Mouse (Mus musculus): ENCODE results near the gene Tkt. TPM values are rescaled to one million over a fixed set of nuclear protein-coding genes. Genes with fewer than 3 reads are reported as not detected.
"Not testable (repeated sequence)": the region's sequence is repeated elsewhere in the genome, so short reads cannot be mapped to it uniquely, and the experiment has no call there.

Tkt gene
- polyA plus RNA-seq, 1 experiment from 2014 or later = 132 TPM

DNA sequence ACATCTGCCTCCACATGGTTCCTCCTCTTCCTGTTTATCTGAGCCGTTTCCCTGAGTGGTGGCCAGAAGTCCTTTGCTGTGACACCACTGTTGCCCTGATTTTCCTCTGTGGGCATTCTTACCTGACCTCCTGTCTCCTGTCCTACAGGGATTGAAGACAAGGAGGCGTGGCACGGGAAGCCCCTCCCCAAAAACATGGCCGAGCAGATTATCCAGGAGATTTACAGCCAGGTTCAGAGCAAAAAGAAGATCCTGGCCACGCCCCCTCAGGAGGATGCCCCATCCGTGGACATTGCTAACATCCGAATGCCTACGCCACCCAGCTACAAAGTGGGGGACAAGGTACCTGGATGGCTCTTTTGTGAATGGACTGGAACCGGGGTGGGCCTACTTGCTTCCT lies 19.9 kb downstream of the Tkt start:
- H3K4me1 ChIP-seq (ENCODE audit: insufficient read depth, low read depth, low read length) = no peaks in the 10 kb centered on the region
- no peak overlapping the region for H3K4me3 ChIP-seq (ENCODE audit: low read depth, low read length)
- H3K9me3 ChIP-seq (ENCODE audit: low read length) = no peaks in the 10 kb centered on the region
- H3K27me3 ChIP-seq (replicated peaks; ENCODE audit: insufficient read depth, low read length) = no peaks in the 10 kb centered on the region
- no peak overlapping the region for H3K27ac ChIP-seq (ENCODE audit: low read length)
- H3K4me2 ChIP-seq (replicated peaks; ENCODE audit: low read depth, low read length) = no peak overlapping the region
- ATAC-seq = no peak
- TF ChIP-seq EP300 (IDR thresholded peaks at IDR 0.05) (no peak), CTCF (IDR thresholded peaks at IDR 0.05) (no peak)
- 81% methylated on average over 9 of the region's 9 CpGs for WGBS
- H3K36me3 ChIP-seq (ENCODE audit: insufficient read depth, low read length) = peaks cover 22% of the 10 kb centered on the region
- H3K9ac ChIP-seq (replicated peaks; ENCODE audit: low read depth) = no peak overlapping the region
- DNase-seq (ENCODE audit: low spot score) = no peak

GRCm38 (mm10) chr14:30570303-30570702 lies 22.1 kb downstream of the Tkt start:
- Histone ChIP-seq H3K36me3 (ENCODE audit: insufficient read depth, low read length) (peaks cover 28% of the 10 kb centered on the region), H3K4me1 (ENCODE audit: insufficient read depth, low read depth, low read length) (no peaks in the 10 kb centered on the region), H3K9me3 (ENCODE audit: low read length) (no peaks in the 10 kb centered on the region), H3K4me2 (replicated peaks; ENCODE audit: low read depth, low read length) (no peak overlapping the region), H3K27me3 (replicated peaks; ENCODE audit: insufficient read depth, low read length) (no peaks in the 10 kb centered on the region), H3K27ac (ENCODE audit: low read length) (no peak overlapping the region), H3K4me3 (ENCODE audit: low read depth, low read length) (no peak overlapping the region), H3K9ac (replicated peaks; ENCODE audit: low read depth) (no peak overlapping the region)
- DNase-seq (ENCODE audit: low spot score) = peak; percentile 40
- TF ChIP-seq CTCF (IDR thresholded peaks at IDR 0.05) (no peak), EP300 (IDR thresholded peaks at IDR 0.05) (no peak)
- peak; percentile 52 for ATAC-seq
- 54% methylated on average over 9 of the region's 9 CpGs for WGBS

GRCm38 (mm10) chr14:30572253-30572652 lies 24.1 kb downstream of the Tkt start:
- H3K4me1 ChIP-seq (ENCODE audit: insufficient read depth, low read depth, low read length) = no peaks in the 10 kb centered on the region
- DNase-seq (ENCODE audit: low spot score) = no peak
- TF ChIP-seq EP300 (IDR thresholded peaks at IDR 0.05) (no peak), CTCF (IDR thresholded peaks at IDR 0.05) (no peak)

GRCm38 (mm10) chr14:30573235-30573634 lies 25.1 kb downstream of the Tkt start:
- Histone ChIP-seq H3K4me2 (replicated peaks; ENCODE audit: low read depth, low read length) (no peak overlapping the region), H3K36me3 (ENCODE audit: insufficient read depth, low read length) (peaks cover 28% of the 10 kb centered on the region), H3K4me1 (ENCODE audit: insufficient read depth, low read depth, low read length) (no peaks in the 10 kb centered on the region), H3K9ac (replicated peaks; ENCODE audit: low read depth) (no peak overlapping the region), H3K9me3 (ENCODE audit: low read length) (no peaks in the 10 kb centered on the region), H3K27ac (ENCODE audit: low read length) (no peak overlapping the region), H3K4me3 (ENCODE audit: low read depth, low read length) (no peak overlapping the region), H3K27me3 (replicated peaks; ENCODE audit: insufficient read depth, low read length) (no peaks in the 10 kb centered on the region)
- no peak for DNase-seq (ENCODE audit: low spot score)
- TF ChIP-seq CTCF (IDR thresholded peaks at IDR 0.05) = no peak
- 46% methylated on average over 8 of the region's 8 CpGs for WGBS
- no peak for ATAC-seq

More at GRCm38 (mm10) chr14:30572253-30572652, 24.1 kb downstream of the Tkt start:
- ATAC-seq = no peak
- Histone ChIP-seq H3K36me3 (ENCODE audit: insufficient read depth, low read length) (peaks cover 28% of the 10 kb centered on the region), H3K4me3 (ENCODE audit: low read depth, low read length) (no peak overlapping the region), H3K9me3 (ENCODE audit: low read length) (no peaks in the 10 kb centered on the region), H3K9ac (replicated peaks; ENCODE audit: low read depth) (no peak overlapping the region), H3K27ac (ENCODE audit: low read length) (no peak overlapping the region), H3K27me3 (replicated peaks; ENCODE audit: insufficient read depth, low read length) (no peaks in the 10 kb centered on the region), H3K4me2 (replicated peaks; ENCODE audit: low read depth, low read length) (no peak overlapping the region)
- 80% methylated on average over 10 of the region's 10 CpGs for WGBS

GRCm38 (mm10) chr14:30573983-30574584 lies 25.9 kb downstream of the Tkt start:
- DNase-seq (ENCODE audit: low spot score) (peak; percentile 82), ATAC-seq (peak; percentile 67)
- 56% methylated on average over 6 of the region's 6 CpGs for WGBS

GRCm38 (mm10) chr14:30575791-30576190 lies 27.6 kb downstream of the Tkt start:
- DNase-seq (ENCODE audit: low spot score) (no peak), ATAC-seq (no peak)
- Histone ChIP-seq H3K9me3 (ENCODE audit: low read length) (no peaks in the 10 kb centered on the region), H3K4me3 (ENCODE audit: low read depth, low read length) (no peak overlapping the region), H3K36me3 (ENCODE audit: insufficient read depth, low read length) (peaks cover 21% of the 10 kb centered on the region), H3K27me3 (replicated peaks; ENCODE audit: insufficient read depth, low read length) (no peaks in the 10 kb centered on the region), H3K9ac (replicated peaks; ENCODE audit: low read depth) (no peak overlapping the region), H3K4me2 (replicated peaks; ENCODE audit: low read depth, low read length) (no peak overlapping the region), H3K4me1 (ENCODE audit: insufficient read depth, low read depth, low read length) (no peaks in the 10 kb centered on the region), H3K27ac (ENCODE audit: low read length) (no peak overlapping the region)
- no peak for TF ChIP-seq EP300 (IDR thresholded peaks at IDR 0.05)
- WGBS = 63% methylated on average over 7 of the region's 7 CpGs

More at GRCm38 (mm10) chr14:30573983-30574584, 25.9 kb downstream of the Tkt start:
- Histone ChIP-seq H3K9ac (replicated peaks; ENCODE audit: low read depth) (no peak overlapping the region), H3K27me3 (replicated peaks; ENCODE audit: insufficient read depth, low read length) (no peaks in the 10 kb centered on the region), H3K4me2 (replicated peaks; ENCODE audit: low read depth, low read length) (no peak overlapping the region), H3K4me1 (ENCODE audit: insufficient read depth, low read depth, low read length) (no peaks in the 10 kb centered on the region), H3K4me3 (ENCODE audit: low read depth, low read length) (no peak overlapping the region), H3K9me3 (ENCODE audit: low read length) (no peaks in the 10 kb centered on the region), H3K27ac (ENCODE audit: low read length) (no peak overlapping the region), H3K36me3 (ENCODE audit: insufficient read depth, low read length) (peaks cover 23% of the 10 kb centered on the region)
- peak; percentile 98 for TF ChIP-seq CTCF (IDR thresholded peaks at IDR 0.05)
- TF ChIP-seq EP300 (IDR thresholded peaks at IDR 0.05) = no peak

- DNase-seq (ENCODE audit: low spot score) (peak; percentile 45), ATAC-seq (peak; percentile 11; the same call in 1 of the 2 replicates)
- H3K4me2 ChIP-seq (replicated peaks; ENCODE audit: low read depth, low read length) = no peak overlapping the region
- no peak overlapping the region for H3K27ac ChIP-seq (ENCODE audit: low read length)
- WGBS = 34% methylated on average over 5 of the region's 5 CpGs
- TF ChIP-seq CTCF (IDR thresholded peaks at IDR 0.05) (no peak), EP300 (IDR thresholded peaks at IDR 0.05) (no peak)
- no peaks in the 10 kb centered on the region for H3K27me3 ChIP-seq (replicated peaks; ENCODE audit: insufficient read depth, low read length)
- no peaks in the 10 kb centered on the region for H3K9me3 ChIP-seq (ENCODE audit: low read length)
- no peak overlapping the region for H3K4me3 ChIP-seq (ENCODE audit: low read depth, low read length)
- no peaks in the 10 kb centered on the region for H3K4me1 ChIP-seq (ENCODE audit: insufficient read depth, low read depth, low read length)
- peaks cover 16% of the 10 kb centered on the region for H3K36me3 ChIP-seq (ENCODE audit: insufficient read depth, low read length)
- no peak overlapping the region for H3K9ac ChIP-seq (replicated peaks; ENCODE audit: low read depth)
Observed at GRCm38 (mm10) chr14:30576260-30576659, 28.1 kb downstream of the Tkt start.

DNA sequence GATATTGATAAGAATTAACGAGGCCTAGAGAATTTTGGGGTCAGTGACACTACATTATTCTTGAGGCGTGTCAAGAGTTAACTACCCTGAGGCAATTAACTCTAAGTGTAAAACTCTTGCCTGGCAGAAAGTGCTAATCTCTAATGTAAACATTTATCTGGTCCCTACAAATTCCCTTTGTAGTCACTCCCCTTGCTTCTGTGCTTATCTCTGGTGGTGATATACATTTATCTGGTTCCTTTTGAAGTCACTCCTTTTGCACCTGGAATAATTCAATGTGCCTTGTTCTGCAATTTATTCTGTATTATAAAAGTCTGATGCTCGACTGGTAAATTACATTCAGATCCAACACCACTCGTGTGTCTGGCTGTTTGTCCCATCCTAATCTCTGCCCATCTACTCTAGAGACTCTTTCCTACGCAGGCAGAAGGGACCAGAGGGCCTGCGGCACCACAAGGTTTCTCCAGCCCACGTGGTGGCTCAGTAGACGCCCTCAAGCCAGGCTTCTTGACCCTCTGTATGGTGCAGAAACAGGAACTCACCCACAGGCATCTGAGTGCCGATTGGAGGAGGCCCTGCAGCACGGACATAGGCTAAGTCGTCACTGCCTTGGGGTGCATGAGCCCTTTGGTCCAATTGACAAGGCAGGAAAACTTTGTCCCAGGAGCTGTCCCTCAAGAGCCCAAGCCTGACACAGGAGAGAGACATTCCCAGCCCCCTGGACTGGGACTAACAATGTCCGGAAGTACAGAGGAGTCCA lies 29.3 kb downstream of the Tkt start:
- not testable (repeated sequence) for H3K27ac ChIP-seq (ENCODE audit: low read length); H3K4me2 ChIP-seq (replicated peaks; ENCODE audit: low read depth, low read length); H3K9me3 ChIP-seq (ENCODE audit: low read length); H3K27me3 ChIP-seq (replicated peaks; ENCODE audit: insufficient read depth, low read length); H3K4me1 ChIP-seq (ENCODE audit: insufficient read depth, low read depth, low read length); H3K36me3 ChIP-seq (ENCODE audit: insufficient read depth, low read length); H3K9ac ChIP-seq (replicated peaks; ENCODE audit: low read depth); H3K4me3 ChIP-seq (ENCODE audit: low read depth, low read length)
- WGBS = 15% methylated on average over 10 of the region's 12 CpGs
- ATAC-seq (peak; percentile 66), DNase-seq (ENCODE audit: low spot score) (peak; percentile 43)

All from lung, postnatal 0 days (tissue).